Mouse (Mus musculus) brain, embryonic 14.5 days (tissue): ENCODE results near the gene Sirt7.

Experiments
- CTCF ChIP-seq: fragments of 200-500 bp; IDR thresholded peaks from 2 replicates; pipeline ENCODE4 v1.5.1; 2012; ENCODE audit warnings: inconsistent platforms, mild to moderate bottlenecking, moderate library complexity, borderline replicate concordance; ENCODE audit not compliant: insufficient read depth, insufficient read length; ENCODE audit errors: extremely low read depth
- POLR2A ChIP-seq: fragments of 200-500 bp; IDR thresholded peaks from 2 replicates; pipeline ENCODE4 v1.6.1; 2012; ENCODE audit warnings: mild to moderate bottlenecking, inconsistent platforms, borderline replicate concordance; ENCODE audit not compliant: poor library complexity, insufficient read depth, insufficient read length, severe bottlenecking; ENCODE audit errors: extremely low read depth

GRCm38 (mm10) chr11:120574278-120574600, 50.8 kb downstream of the Sirt7 start:
- no peak for TF ChIP-seq POLR2A
- TF ChIP-seq CTCF, result no peak
